Mouse (Mus musculus) erythroblast, embryonic 14.5 days (primary cell): ENCODE results near the gene Krr1.

ENCODE experiments used
- GATA1 ChIP-seq: IDR thresholded peaks from 2 replicates; pipeline ENCODE4 v1.6.1; 2012; ENCODE audit warnings: low read length, inconsistent platforms, mixed read lengths
- TAL1 ChIP-seq: IDR thresholded peaks from 3 replicates; pipeline ENCODE4 v1.6.1; 2012; ENCODE audit warnings: low read length, inconsistent platforms, mixed read lengths

DNA sequence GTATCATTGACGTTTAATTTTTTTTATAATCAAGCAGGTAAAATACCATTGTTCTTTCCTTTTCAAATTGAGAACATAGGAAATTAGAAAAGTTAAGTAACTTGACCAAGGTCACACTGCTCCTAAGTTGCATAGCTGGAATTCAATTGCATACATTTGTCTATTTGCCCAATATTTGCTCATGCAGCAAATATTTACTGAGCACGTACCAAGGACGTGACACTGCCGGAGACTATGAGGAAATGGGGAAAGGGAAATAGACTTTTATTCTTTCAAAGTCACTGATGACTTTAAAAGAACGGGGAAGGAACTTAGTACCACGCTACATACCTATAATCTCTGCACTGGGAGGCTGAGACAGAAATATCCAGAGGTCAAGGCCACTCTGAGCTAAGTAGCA, 12.0 kb upstream of the Krr1 start:
- TF ChIP-seq GATA1 (no peak), TAL1 (no peak)
